Mouse (Mus musculus): ENCODE measurements around the gene 4833427G06Rik. TPM values are rescaled to one million over a fixed set of nuclear protein-coding genes. Genes with fewer than 3 reads are reported as not detected.

The 4833427G06Rik gene
- not detected for total RNA-seq (2023)

DNA sequence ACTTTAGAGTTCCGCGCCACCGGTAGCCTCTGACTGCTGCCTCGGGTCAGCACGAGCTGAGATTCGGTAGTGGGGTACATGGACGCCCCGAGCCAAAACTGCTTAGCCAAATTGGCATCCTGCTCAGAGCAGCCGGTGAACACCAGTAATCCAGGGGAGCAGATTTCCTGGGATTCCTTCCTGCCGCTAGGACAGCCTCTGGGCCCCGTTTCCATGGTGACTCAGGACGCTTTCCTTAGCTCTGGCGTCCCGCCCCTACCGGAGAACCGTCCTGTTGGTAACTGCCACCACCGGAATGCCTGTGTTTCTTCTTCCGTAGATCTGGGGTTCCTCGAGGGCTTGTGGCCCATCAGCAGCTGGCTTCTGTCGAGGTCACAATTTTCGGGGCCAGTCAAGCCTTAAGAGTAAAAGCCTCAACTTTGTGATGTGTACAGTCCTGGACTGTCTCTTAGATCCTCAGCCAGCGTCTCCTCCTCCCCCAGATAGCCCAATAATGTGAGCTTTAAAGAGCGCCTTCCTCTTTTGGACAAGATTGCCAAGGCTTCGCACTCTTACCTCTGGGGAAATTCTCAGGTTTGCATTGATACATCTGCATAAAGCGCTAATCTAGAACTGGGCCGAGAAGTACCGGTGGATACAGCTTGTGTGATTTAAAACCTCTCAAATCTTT, at the start of gene 4833427G06Rik:
4833427G06Rik (minus strand) TSS at position 323 of the 670 bp plus-strand sequence.

GRCm38 (mm10) chr9:51076979-51077315, 24.9 kb downstream of the 4833427G06Rik start, which contains the start of gene Layn:
Gene Layn, minus strand, starts transcription at chr9:51077094.

GRCm38 (mm10) chr9:51060601-51061000, 41.3 kb downstream of the 4833427G06Rik start, which contains the start of gene Btg4:
Gene Btg4, plus strand, starts transcription at chr9:51060901.

Other genes starting within 250 kb of the 4833427G06Rik start
- 46.0 TPM for gene Sik2, start 93.0 kb downstream of the 4833427G06Rik start, total RNA-seq (2023)
- not detected for gene Btg4, start 41.2 kb downstream of the 4833427G06Rik start, total RNA-seq (2023)
- not detected for gene Layn, start 25.0 kb downstream of the 4833427G06Rik start, total RNA-seq (2023)
- gene Gm32742, start 63.4 kb upstream of the 4833427G06Rik start, total RNA-seq (2023): 0.09 TPM
- 27.6 TPM for gene Pou2af1, start 111.6 kb upstream of the 4833427G06Rik start, total RNA-seq (2023)
- gene Colca2, start 176.5 kb upstream of the 4833427G06Rik start, total RNA-seq (2023): not detected
- not detected for gene 1810046K07Rik, start 226.8 kb upstream of the 4833427G06Rik start, total RNA-seq (2023)